Mouse (Mus musculus) activated CD4-positive, CD25-positive, alpha-beta regulatory T cell, adult 9 weeks (primary cell): ENCODE results near the gene Ephx3. TPM values are rescaled to one million over a fixed set of nuclear protein-coding genes. Genes with fewer than 3 reads are reported as not detected.

Source experiments
- polyA plus RNA-seq: library from polyadenylated mRNA; unstranded; fragments of 100-300 nt; shearing (Covaris generic); gene quantifications from one replicate; pipeline ENCODE4 v1.2.1, GENCODE M21; 2017

Gene Ephx3
- not detected for polyA plus RNA-seq

GRCm38 (mm10) chr17:32188863-32189636, at the start of gene Ephx3:
TSS of gene Ephx3 (minus strand) at chr17:32189549.

GRCm38 (mm10) chr17:32166687-32167086, 22.7 kb downstream of the Ephx3 start, which contains the start of gene Notch3:
TSS of gene Notch3 (minus strand) at chr17:32166852.

Other genes starting within 250 kb of the Ephx3 start
- gene Rrp1b, start 153.4 kb downstream of the Ephx3 start, polyA plus RNA-seq = 66.8 TPM
- gene Hsf2bp, start 153.2 kb downstream of the Ephx3 start, polyA plus RNA-seq = 0.43 TPM
- not detected for gene Notch3, start 22.7 kb downstream of the Ephx3 start, polyA plus RNA-seq
- gene Brd4, start 95.2 kb upstream of the Ephx3 start, polyA plus RNA-seq = 51.6 TPM
- 239 TPM for gene Akap8, start 131.7 kb upstream of the Ephx3 start, polyA plus RNA-seq
- gene Akap8l, start 161.1 kb upstream of the Ephx3 start, polyA plus RNA-seq = 247 TPM
- 20.7 TPM for gene Wiz, start 199.9 kb upstream of the Ephx3 start, polyA plus RNA-seq
- 132 TPM for gene Rasal3, start 214.0 kb upstream of the Ephx3 start, polyA plus RNA-seq
- gene Pglyrp2, start 234.6 kb upstream of the Ephx3 start, polyA plus RNA-seq = 104 TPM